Mouse (Mus musculus) MEL (cell line): ENCODE data around the gene Celf2. TPM values are rescaled to one million over a fixed set of nuclear protein-coding genes. Genes with fewer than 3 reads are reported as not detected.

Experiments used
- DNase-seq: peaks from one replicate; pipeline ENCODE4 v3.0.0; 2011; ENCODE audit warnings: low read depth, low spot score
- H3K27ac ChIP-seq: 2 replicates; pipeline ENCODE4 v1.5.1; 2012; ENCODE audit warnings: low read depth, mild to moderate bottlenecking, control low read depth, low read length, moderate library complexity; ENCODE audit not compliant: control insufficient read depth
- H3K27me3 ChIP-seq, 2 experiments: fragments of 150-350 bp in 1 of 2; sonication (generic) in 1 of 2; 2 replicates each; pipeline ENCODE4 v1.6.1; 2012; ENCODE audit warnings: low read length in 2 of 2, mild to moderate bottlenecking in 2 of 2, improper control_type of control experiment in 1 of 2, moderate library complexity in 1 of 2; ENCODE audit not compliant: insufficient read depth in 2 of 2, control insufficient read depth in 1 of 2
- H3K36me3 ChIP-seq, 2 experiments: 2 replicates each; pipeline ENCODE4 v1.6.1; 2012 to 2014; ENCODE audit warnings: low read length in 2 of 2, improper control_type of control experiment in 1 of 2, inconsistent platforms in 1 of 2, mild to moderate bottlenecking in 1 of 2; ENCODE audit not compliant: insufficient read depth in 2 of 2, control insufficient read depth in 1 of 2
- H3K4me1 ChIP-seq, 2 experiments: fragments of 150-350 bp in 1 of 2; sonication (generic) in 1 of 2; 2 replicates each; pipeline ENCODE4 v1.6.1; 2012; ENCODE audit warnings: low read length in 2 of 2, improper control_type of control experiment in 1 of 2, mild to moderate bottlenecking in 1 of 2; ENCODE audit not compliant: insufficient read depth in 2 of 2, control insufficient read depth in 1 of 2
- H3K4me3 ChIP-seq, 2 experiments: fragments of 150-350 bp in 1 of 2; sonication (generic) in 1 of 2; 2 replicates each; pipeline ENCODE4 v1.5.1; 2012; ENCODE audit warnings: low read depth in 2 of 2, low read length in 2 of 2, mild to moderate bottlenecking in 2 of 2, moderate library complexity in 2 of 2, control low read depth in 1 of 2, improper control_type of control experiment in 1 of 2; ENCODE audit not compliant: control insufficient read depth in 1 of 2, insufficient read depth in 1 of 2
- H3K79me2 ChIP-seq: 2 replicates; pipeline ENCODE4 v1.6.1; 2012; ENCODE audit warnings: mild to moderate bottlenecking, low read length, moderate library complexity; ENCODE audit not compliant: control insufficient read depth, poor library complexity, insufficient read depth
- H3K9ac ChIP-seq: 2 replicates; pipeline ENCODE4 v1.6.1; 2012; ENCODE audit warnings: low read depth, mild to moderate bottlenecking, control low read depth, low read length, moderate library complexity; ENCODE audit not compliant: control insufficient read depth, poor library complexity, severe bottlenecking
- H3K9me3 ChIP-seq: fragments of 150-350 bp; sonication (generic); replicated peaks from 2 replicates; pipeline ENCODE4 v1.6.1; 2012; ENCODE audit warnings: mild to moderate bottlenecking, low read length, improper control_type of control experiment, moderate library complexity; ENCODE audit not compliant: insufficient read depth
- CHD1 ChIP-seq: IDR thresholded peaks from 2 replicates; pipeline ENCODE4 v1.6.1; 2012; ENCODE audit warnings: low read depth, mild to moderate bottlenecking, inconsistent platforms, low read length, improper control_type of control experiment
- CHD2 ChIP-seq: IDR thresholded peaks from 2 replicates; pipeline ENCODE4 v1.6.1; 2011; ENCODE audit warnings: low read length, improper control_type of control experiment
- CTCF ChIP-seq, 3 experiments: IDR thresholded peaks in 2 of 3; conservative IDR thresholded peaks in 1 of 3; 2 replicates each; pipeline ENCODE4 v1.5.1; 2011 to 2012; ENCODE audit warnings: low read length in 3 of 3, low read depth in 2 of 3, mild to moderate bottlenecking in 2 of 3, improper control_type of control experiment in 1 of 3, inconsistent platforms in 1 of 3, mixed read lengths in 1 of 3, moderate library complexity in 1 of 3; ENCODE audit not compliant: control insufficient read depth in 1 of 3, insufficient read depth in 1 of 3, poor library complexity in 1 of 3, severe bottlenecking in 1 of 3
- E2F4 ChIP-seq: IDR thresholded peaks from 2 replicates; pipeline ENCODE4 v1.6.1; 2011; ENCODE audit warnings: low read depth, low read length, improper control_type of control experiment, borderline replicate concordance
- EP300 ChIP-seq, 2 experiments: IDR thresholded peaks; 2 replicates each; pipeline ENCODE4 v1.6.1; 2011; ENCODE audit warnings: improper control_type of control experiment in 2 of 2, low read length in 2 of 2, low read depth in 1 of 2, mild to moderate bottlenecking in 1 of 2
- GABPA ChIP-seq: IDR thresholded peaks from 2 replicates; pipeline ENCODE4 v1.6.1; 2012; ENCODE audit warnings: low read depth, mild to moderate bottlenecking, inconsistent platforms, low read length, improper control_type of control experiment, moderate library complexity
- HCFC1 ChIP-seq: IDR thresholded peaks from 2 replicates; pipeline ENCODE4 v1.6.1; 2012; ENCODE audit warnings: low read depth, mild to moderate bottlenecking, inconsistent platforms, low read length, improper control_type of control experiment, moderate library complexity
- KAT2A ChIP-seq: conservative IDR thresholded peaks from 2 replicates; pipeline ENCODE4 v1.6.1; 2012; ENCODE audit warnings: low read depth, low read length, improper control_type of control experiment, inconsistent platforms
- MAX ChIP-seq: IDR thresholded peaks from 2 replicates; pipeline ENCODE4 v1.6.1; 2011; ENCODE audit warnings: low read length, improper control_type of control experiment
- MAZ ChIP-seq: IDR thresholded peaks from 2 replicates; pipeline ENCODE4 v1.6.1; 2012; ENCODE audit warnings: low read depth, mild to moderate bottlenecking, inconsistent platforms, low read length, improper control_type of control experiment
- MYB ChIP-seq: IDR thresholded peaks from 2 replicates; pipeline ENCODE4 v1.6.1; 2011; ENCODE audit warnings: mild to moderate bottlenecking, low read depth, low read length, improper control_type of control experiment
- MYC ChIP-seq: IDR thresholded peaks from 2 replicates; pipeline ENCODE4 v1.6.1; 2011; ENCODE audit warnings: low read depth, mild to moderate bottlenecking, low read length, improper control_type of control experiment, moderate library complexity
- NRF1 ChIP-seq: IDR thresholded peaks from 2 replicates; pipeline ENCODE4 v1.6.1; 2014; ENCODE audit warnings: low read depth, mild to moderate bottlenecking, inconsistent platforms, low read length, improper control_type of control experiment, moderate library complexity; ENCODE audit not compliant: poor library complexity, insufficient read depth, severe bottlenecking
- POLR2AphosphoS2 ChIP-seq: IDR thresholded peaks from 2 replicates; pipeline ENCODE4 v1.6.1; 2011; ENCODE audit warnings: low read length, improper control_type of control experiment
- POLR2AphosphoS5 ChIP-seq: IDR thresholded peaks from 2 replicates; pipeline ENCODE4 v1.6.1; 2012; ENCODE audit warnings: low read depth, borderline replicate concordance, mild to moderate bottlenecking, inconsistent platforms, low read length, moderate library complexity, mixed read lengths
- RAD21 ChIP-seq: IDR thresholded peaks from 2 replicates; pipeline ENCODE4 v1.6.1; 2011; ENCODE audit warnings: mild to moderate bottlenecking, low read depth, low read length, improper control_type of control experiment
- RCOR1 ChIP-seq: IDR thresholded peaks from 2 replicates; pipeline ENCODE4 v1.6.1; 2012; ENCODE audit warnings: low read depth, mild to moderate bottlenecking, inconsistent platforms, low read length, improper control_type of control experiment
- SIN3A ChIP-seq: IDR thresholded peaks from 2 replicates; pipeline ENCODE4 v1.6.1; 2012; ENCODE audit warnings: low read length, improper control_type of control experiment, inconsistent platforms
- SMC3 ChIP-seq: IDR thresholded peaks from 2 replicates; pipeline ENCODE4 v1.6.1; 2011; ENCODE audit warnings: low read depth, low read length, improper control_type of control experiment
- TAL1 ChIP-seq: IDR thresholded peaks from 2 replicates; pipeline ENCODE4 v1.6.1; 2012; ENCODE audit warnings: mild to moderate bottlenecking, inconsistent platforms, low read length, moderate library complexity, mixed read lengths
- UBTF ChIP-seq: IDR thresholded peaks from 2 replicates; pipeline ENCODE4 v1.6.1; 2012; ENCODE audit warnings: low read depth, mild to moderate bottlenecking, inconsistent platforms, low read length, improper control_type of control experiment, moderate library complexity, borderline replicate concordance; ENCODE audit not compliant: insufficient read depth
- USF1 ChIP-seq: IDR thresholded peaks from 2 replicates; pipeline ENCODE4 v1.6.1; 2014; ENCODE audit warnings: low read depth, mild to moderate bottlenecking, inconsistent platforms, low read length, improper control_type of control experiment, moderate library complexity
- USF2 ChIP-seq, 2 experiments: IDR thresholded peaks; 2 replicates each; pipeline ENCODE4 v1.6.1; 2011 to 2012; ENCODE audit warnings: improper control_type of control experiment in 2 of 2, low read length in 2 of 2, borderline replicate concordance in 1 of 2, inconsistent platforms in 1 of 2, low read depth in 1 of 2, mild to moderate bottlenecking in 1 of 2; ENCODE audit not compliant: insufficient read depth in 1 of 2
- ZKSCAN1 ChIP-seq: IDR thresholded peaks from 2 replicates; pipeline ENCODE4 v1.6.1; 2012; ENCODE audit warnings: low read depth, mild to moderate bottlenecking, inconsistent platforms, low read length, improper control_type of control experiment, moderate library complexity
- ZMIZ1 ChIP-seq: IDR thresholded peaks from 2 replicates; pipeline ENCODE4 v1.6.1; 2012; ENCODE audit warnings: low read depth, mild to moderate bottlenecking, inconsistent platforms, low read length, improper control_type of control experiment, moderate library complexity
- ZNF384 ChIP-seq: IDR thresholded peaks from 2 replicates; pipeline ENCODE4 v1.6.1; 2012; ENCODE audit warnings: low read depth, mild to moderate bottlenecking, inconsistent platforms, low read length, improper control_type of control experiment
- polyA plus RNA-seq, 2 experiments: library from polyadenylated mRNA; stranded (reverse) in 1 of 2; unstranded in 1 of 2; fragments of >175 nt in 1 of 2; fragments of >200 nt in 1 of 2; gene quantifications; 2 replicates each; pipeline versions ENCODE4 v1.2.1 to v1.2.4; 2012; ENCODE audit warnings: low replicate concordance in 2 of 2, low read depth in 1 of 2; ENCODE audit not compliant: insufficient read length in 2 of 2, insufficient read depth in 1 of 2, missing spikeins in 1 of 2
- total RNA-seq: library from RNA; depleted of rRNA; stranded (reverse); fragments of 300-350 nt; gene quantifications from 2 replicates; pipeline ENCODE4 v1.2.3, GENCODE M21; 2012

Celf2 gene
- total and polyA plus RNA-seq, 3 experiments, result 8.9 to 16.7 TPM; not detected in 1

- TF ChIP-seq HCFC1, result no peak
- no peak for TF ChIP-seq MAZ
- TF ChIP-seq KAT2A, result no peak
- no peak for TF ChIP-seq CHD2
- TF ChIP-seq MAX, result no peak
- no peak for TF ChIP-seq MYC
- TF ChIP-seq TAL1, result no peak
- TF ChIP-seq E2F4, result no peak
- no peak for TF ChIP-seq NRF1
- TF ChIP-seq CHD1, result no peak
- no peak for TF ChIP-seq UBTF
- TF ChIP-seq SIN3A, result no peak
- no peak for TF ChIP-seq SMC3
- no peak for TF ChIP-seq MYB
- no peak for TF ChIP-seq POLR2AphosphoS5
- no peak for TF ChIP-seq ZNF384
- no peak for TF ChIP-seq POLR2AphosphoS2
- no peak for TF ChIP-seq ZMIZ1
- no peak for TF ChIP-seq RCOR1
- no peak for TF ChIP-seq EP300 (IDR thresholded peaks at IDR 0.05; ENCODE audit: low read depth in 1 of 2, low read length in 2 of 2)
- Histone ChIP-seq H3K27me3 (no peaks in the 10 kb centered on the region; a peak in 1 of 4 replicates), H3K27ac (no peak overlapping the region)
These were observed 778.5 kb downstream of the Celf2 start for GRCm38 (mm10) chr2:6730860-6731259.

GRCm38 (mm10) chr2:6729984-6730383 is 779.4 kb downstream of the Celf2 start:
- H3K4me1 ChIP-seq, result no peaks in the 10 kb centered on the region
- TF ChIP-seq USF2 (IDR thresholded peaks at IDR 0.05; ENCODE audit: borderline replicate concordance in 1 of 2, insufficient read depth in 1 of 2, low read depth in 1 of 2, low read length in 2 of 2) (no peak), USF1 (no peak), CTCF (IDR thresholded peaks at IDR 0.05 in 2 of 3, conservative IDR thresholded peaks at IDR 0.05 in 1 of 3; ENCODE audit: control insufficient read depth in 1 of 3, insufficient read depth in 1 of 3, low read depth in 2 of 3, low read length in 3 of 3, poor library complexity in 1 of 3, severe bottlenecking in 1 of 3) (no peak), TAL1 (no peak), RAD21 (no peak), ZKSCAN1 (no peak), RCOR1 (no peak), NRF1 (no peak), GABPA (no peak), ZNF384 (no peak)
- H3K9ac ChIP-seq, result no peak overlapping the region
- DNase-seq, result no peak
- H3K27ac ChIP-seq, result no peak overlapping the region
- no peak overlapping the region for H3K4me3 ChIP-seq
- no peaks in the 10 kb centered on the region for H3K9me3 ChIP-seq
- no peaks in the 10 kb centered on the region for H3K36me3 ChIP-seq
- H3K79me2 ChIP-seq, result no peaks in the 10 kb centered on the region
- no peaks in the 10 kb centered on the region; a peak in 1 of 4 replicates for H3K27me3 ChIP-seq

More at GRCm38 (mm10) chr2:6730860-6731259, 778.5 kb downstream of the Celf2 start:
- no peaks in the 10 kb centered on the region for H3K4me1 ChIP-seq
- H3K9me3 ChIP-seq, result no peaks in the 10 kb centered on the region
- no peak overlapping the region for H3K9ac ChIP-seq
- no peak for DNase-seq
- H3K79me2 ChIP-seq, result no peaks in the 10 kb centered on the region
- H3K36me3 ChIP-seq, result no peaks in the 10 kb centered on the region
- H3K4me3 ChIP-seq, result no peak overlapping the region
